Mouse (Mus musculus) stomach, postnatal 0 days (tissue): ENCODE measurements around the gene Slc35c2. TPM values are rescaled to one million over a fixed set of nuclear protein-coding genes. Genes with fewer than 3 reads are reported as not detected.

Experiments used
- ATAC-seq: fragments of 200-750 bp; cut with Nextera tagmentation; 2 replicates; pipeline ENCODE4 v1.8.0; 2017; ENCODE audit not compliant: low FRiP score, low TSS enrichment
- DNase-seq: peaks from one replicate; pipeline ENCODE4 v3.0.0-alpha.2; 2016; ENCODE audit warnings: low spot score
- H3K27ac ChIP-seq: fragments of 300-500 bp; sonication (generic); replicated peaks from 2 replicates; pipeline ENCODE4 v1.5.1; 2014; ENCODE audit warnings: mild to moderate bottlenecking, control low read depth
- H3K27me3 ChIP-seq: fragments of 300-500 bp; sonication (generic); 2 replicates; pipeline ENCODE4 v1.6.1; 2014; ENCODE audit warnings: low read length; ENCODE audit not compliant: control insufficient read depth, insufficient read depth
- H3K36me3 ChIP-seq: fragments of 300-500 bp; sonication (generic); 2 replicates; pipeline ENCODE4 v1.6.1; 2014; ENCODE audit warnings: low read length, mixed read lengths; ENCODE audit not compliant: control insufficient read depth, insufficient read depth
- H3K4me1 ChIP-seq: fragments of 300-500 bp; sonication (generic); replicated peaks from 2 replicates; pipeline ENCODE4 v1.6.1; 2014; ENCODE audit warnings: antibody characterized with exemption; ENCODE audit not compliant: control insufficient read depth, insufficient read depth
- H3K4me2 ChIP-seq: fragments of 300-500 bp; sonication (generic); replicated peaks from 2 replicates; pipeline ENCODE4 v1.6.1; 2014; ENCODE audit warnings: low read depth, mild to moderate bottlenecking, control low read depth, moderate library complexity
- H3K4me3 ChIP-seq: fragments of 300-500 bp; sonication (generic); 2 replicates; pipeline ENCODE4 v1.5.1; 2014; ENCODE audit warnings: low read depth, low read length, control low read depth
- H3K9ac ChIP-seq: fragments of 300-500 bp; sonication (generic); 2 replicates; pipeline ENCODE4 v1.6.1; 2014; ENCODE audit warnings: mild to moderate bottlenecking, low read length, control low read depth, mixed read lengths
- H3K9me3 ChIP-seq: fragments of 300-500 bp; sonication (generic); 2 replicates; pipeline ENCODE4 v1.6.1; 2016; ENCODE audit warnings: low read length; ENCODE audit not compliant: control insufficient read depth
- CTCF ChIP-seq: IDR thresholded peaks from 2 replicates; pipeline ENCODE4 v1.5.1; 2016; ENCODE audit warnings: antibody characterized with exemption, low read depth, mild to moderate bottlenecking, moderate library complexity
- EP300 ChIP-seq: optimal IDR thresholded peaks from 2 replicates; pipeline ENCODE3; 2016; ENCODE audit warnings: antibody characterized with exemption
- WGBS: fragments of 180-500 bp; shearing (Covaris S2); extraction: QIAGEN DNeasy Blood & Tissue Kit; methylation state at CpG from one replicate; pipeline ENCODE4 v1.1.7; 2014; 5-methylcytosine and 5-hydroxymethylcytosine counted together
- polyA plus RNA-seq: library from polyadenylated mRNA; unstranded; fragments of >200 nt; fragmentation: Nextera tagmentation; extraction: Ambion mirVana; gene quantifications from 2 replicates; pipeline ENCODE4 v1.2.1, GENCODE M21; 2015

The Slc35c2 gene
- polyA plus RNA-seq, 1 experiment from 2014 or later: 38.5 TPM

DNA sequence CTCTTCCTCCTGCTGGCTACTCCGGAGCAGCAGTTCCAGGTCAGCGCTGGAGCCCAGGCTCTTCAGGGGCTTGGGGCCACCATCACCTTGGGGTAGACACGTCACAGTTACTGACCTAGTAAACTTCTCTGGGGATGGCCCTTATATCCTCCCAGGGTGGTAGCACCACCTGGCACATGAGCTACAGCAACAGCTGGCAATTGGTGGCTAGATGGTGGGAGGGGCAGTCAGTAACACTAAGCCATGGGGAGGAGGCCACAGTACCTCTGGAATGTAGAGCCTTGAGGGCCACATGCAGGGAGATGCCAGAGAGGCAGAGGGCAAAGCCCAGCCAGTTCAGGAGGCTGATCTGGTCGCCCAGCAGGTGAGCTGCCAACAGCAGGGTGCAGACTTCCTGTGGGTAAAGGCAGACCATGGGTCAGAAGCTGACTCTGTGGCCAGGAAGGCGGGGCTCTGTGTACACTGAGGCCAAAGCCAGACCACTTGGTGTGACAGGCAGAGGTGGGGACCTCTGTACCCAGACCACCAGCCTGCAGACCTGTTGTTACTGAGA, 10.4 kb downstream of the Slc35c2 start:
- H3K27ac ChIP-seq: no peak overlapping the region
- TF ChIP-seq EP300 (no peak), CTCF (no peak)
- no peaks in the 10 kb centered on the region for H3K4me1 ChIP-seq
- H3K4me3 ChIP-seq: no peak overlapping the region
- H3K27me3 ChIP-seq: no peaks in the 10 kb centered on the region
- 78% methylated on average over 5 of the region's 5 CpGs for WGBS
- no peak overlapping the region for H3K9ac ChIP-seq
- ATAC-seq: no peak
- no peaks in the 10 kb centered on the region for H3K9me3 ChIP-seq
- peaks cover 12% of the 10 kb centered on the region; the same call in 1 of the 2 replicates for H3K36me3 ChIP-seq
- H3K4me2 ChIP-seq: no peak overlapping the region
- DNase-seq: no peak

DNA sequence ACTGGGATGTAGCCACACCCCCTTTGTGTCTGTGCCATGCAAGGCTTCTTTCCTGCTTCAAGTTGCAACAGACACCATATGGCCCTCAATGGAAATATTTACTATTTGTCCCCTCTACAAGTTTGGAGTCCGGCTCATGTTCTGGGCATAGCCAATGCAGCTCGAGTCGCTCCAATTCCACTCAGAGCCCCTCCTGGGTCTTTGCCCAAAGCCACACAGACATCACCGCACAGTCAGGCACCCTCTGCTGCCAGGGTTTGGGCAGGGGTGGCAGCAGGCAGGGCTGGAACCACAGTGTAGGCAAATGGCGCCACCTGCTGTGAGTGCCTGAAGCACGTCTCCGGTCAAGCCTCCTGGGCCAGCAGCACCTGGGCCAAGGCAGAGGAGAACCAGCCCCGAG, 11.8 kb downstream of the Slc35c2 start:
- Histone ChIP-seq H3K4me3 (no peak overlapping the region), H3K27ac (no peak overlapping the region), H3K9me3 (no peaks in the 10 kb centered on the region), H3K36me3 (peaks cover 11% of the 10 kb centered on the region; the same call in 1 of the 2 replicates), H3K4me2 (no peak overlapping the region), H3K9ac (no peak overlapping the region), H3K4me1 (no peaks in the 10 kb centered on the region), H3K27me3 (no peaks in the 10 kb centered on the region)
- TF ChIP-seq CTCF (peak; percentile 88), EP300 (no peak)
- ATAC-seq (peak; percentile 51), DNase-seq (peak; percentile 63)
- WGBS: 27% methylated on average over 8 of the region's 8 CpGs

DNA sequence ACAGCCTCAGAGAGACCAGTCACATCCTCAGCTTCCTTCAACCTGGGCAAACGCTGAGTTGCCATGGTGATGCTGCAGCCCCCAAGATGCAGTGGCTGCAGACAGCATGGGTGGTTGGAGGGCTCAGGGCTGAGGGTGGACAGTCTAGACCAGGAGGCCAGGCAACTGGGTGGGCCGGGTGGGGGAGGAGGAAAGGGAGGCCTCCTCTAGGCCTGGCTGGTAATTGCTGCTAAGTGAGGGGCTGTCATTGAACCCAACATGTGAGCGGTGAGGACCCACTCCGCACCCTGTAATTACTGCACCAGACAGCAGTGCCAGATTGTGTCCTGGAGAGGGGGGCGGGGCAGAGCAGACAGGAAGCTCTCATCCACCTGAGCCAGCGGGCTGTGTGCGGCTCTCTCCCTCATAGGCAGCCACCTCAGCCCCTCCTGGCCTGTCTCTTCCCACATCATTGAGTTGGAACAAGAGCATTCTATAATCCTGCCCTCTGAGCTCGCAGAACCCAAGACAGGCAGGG, 12.5 kb downstream of the Slc35c2 start:
- DNase-seq (no peak), ATAC-seq (peak; percentile 25; the same call in 1 of the 2 replicates)
- Histone ChIP-seq H3K4me3 (no peak overlapping the region), H3K9me3 (no peaks in the 10 kb centered on the region), H3K4me1 (no peaks in the 10 kb centered on the region), H3K36me3 (peaks cover 6% of the 10 kb centered on the region; the same call in 1 of the 2 replicates), H3K4me2 (no peak overlapping the region), H3K27ac (no peak overlapping the region), H3K27me3 (no peaks in the 10 kb centered on the region), H3K9ac (0 out of 2 replicates have a peak overlapping the region, but pooled peaks have one; percentile 13)
- WGBS: 53% methylated on average over 8 of the region's 8 CpGs
- no peak for TF ChIP-seq CTCF
- TF ChIP-seq EP300: no peak

DNA sequence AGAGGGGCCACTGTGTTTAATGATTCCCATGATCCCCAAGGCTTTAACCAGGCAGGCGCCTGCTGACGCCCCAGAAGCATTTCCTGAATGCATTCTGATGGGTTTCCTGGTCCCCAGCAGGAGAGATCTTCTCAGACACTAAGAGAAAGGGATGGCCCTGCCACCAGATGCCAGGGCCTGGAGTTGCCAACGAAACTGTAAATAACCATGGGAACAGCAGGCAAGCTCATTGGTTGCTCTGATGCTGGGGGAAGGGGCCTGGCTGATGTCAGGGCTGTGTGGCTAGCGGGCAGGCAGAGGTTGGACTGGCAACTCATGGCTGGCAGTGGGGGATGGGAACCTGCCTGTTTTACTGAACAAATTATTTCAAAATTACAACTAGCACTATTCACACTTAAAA, 14.1 kb downstream of the Slc35c2 start:
- Histone ChIP-seq H3K9me3 (no peaks in the 10 kb centered on the region), H3K36me3 (peaks cover 6% of the 10 kb centered on the region; the same call in 1 of the 2 replicates), H3K4me3 (no peak overlapping the region), H3K27ac (no peak overlapping the region), H3K27me3 (no peaks in the 10 kb centered on the region), H3K4me1 (no peaks in the 10 kb centered on the region), H3K4me2 (no peak overlapping the region), H3K9ac (no peak overlapping the region)
- 43% methylated on average over 4 of the region's 4 CpGs for WGBS
- TF ChIP-seq EP300: no peak
- TF ChIP-seq CTCF: no peak
- DNase-seq (no peak), ATAC-seq (no peak)

DNA sequence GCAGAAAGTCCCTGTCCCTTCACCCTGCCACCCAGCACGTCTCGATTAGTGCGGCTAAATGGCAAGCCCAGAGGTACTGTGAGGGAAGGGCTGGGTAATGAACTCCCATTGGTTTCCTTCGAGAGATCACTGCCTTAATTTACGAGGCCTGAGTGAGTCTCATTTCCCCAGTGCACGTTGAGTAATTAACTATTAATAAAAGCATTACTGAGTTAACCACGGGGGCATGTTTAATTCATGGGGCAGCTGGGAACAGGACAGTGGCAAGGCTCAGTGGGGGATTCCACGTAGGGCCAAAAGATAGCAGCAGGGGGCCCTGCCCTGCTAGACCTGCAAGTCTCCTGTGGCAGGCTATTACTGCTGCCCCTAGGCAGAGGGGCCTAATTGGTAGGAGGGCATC, 16.3 kb downstream of the Slc35c2 start:
- H3K4me2 ChIP-seq: no peak overlapping the region
- 25% methylated on average over 8 of the region's 8 CpGs for WGBS
- H3K4me3 ChIP-seq: no peak overlapping the region
- DNase-seq: no peak
- H3K27ac ChIP-seq: no peak overlapping the region
- no peaks in the 10 kb centered on the region for H3K9me3 ChIP-seq
- no peaks in the 10 kb centered on the region for H3K27me3 ChIP-seq
- no peaks in the 10 kb centered on the region for H3K4me1 ChIP-seq
- no peak for ATAC-seq
- no peaks in the 10 kb centered on the region for H3K36me3 ChIP-seq
- H3K9ac ChIP-seq: no peak overlapping the region
- no peak for TF ChIP-seq EP300
- no peak for TF ChIP-seq CTCF

DNA sequence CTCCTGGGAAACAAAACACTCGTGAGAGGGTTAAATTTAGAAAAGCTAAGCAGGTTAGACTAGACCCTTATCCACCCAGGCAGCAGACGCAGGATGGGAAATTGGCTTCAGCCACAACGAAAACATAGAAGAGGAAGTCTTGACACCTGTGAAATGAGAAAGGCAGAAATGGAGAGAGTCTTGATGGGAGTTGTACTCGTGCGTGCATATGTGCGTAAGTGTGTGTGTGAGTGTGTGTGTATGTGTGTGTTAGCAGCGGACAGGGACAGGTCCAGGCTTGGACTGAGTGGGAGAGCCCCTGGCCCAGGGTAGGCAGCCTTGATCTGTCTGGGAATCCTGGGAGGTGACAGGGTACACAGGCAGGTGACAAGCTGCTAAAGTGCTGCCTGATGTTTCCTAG, 16.8 kb downstream of the Slc35c2 start:
- Histone ChIP-seq H3K4me2 (no peak overlapping the region), H3K4me3 (no peak overlapping the region), H3K9me3 (no peaks in the 10 kb centered on the region), H3K36me3 (no peaks in the 10 kb centered on the region), H3K27me3 (no peaks in the 10 kb centered on the region), H3K4me1 (no peaks in the 10 kb centered on the region), H3K9ac (no peak overlapping the region), H3K27ac (no peak overlapping the region)
- no peak for ATAC-seq
- TF ChIP-seq EP300 (no peak), CTCF (no peak)
- DNase-seq: no peak
- WGBS: 46% methylated on average over 7 of the region's 7 CpGs
